Mouse (Mus musculus) brain, embryonic 14.5 days (tissue): ENCODE data around the gene Dner.

Source experiments
- CTCF ChIP-seq: fragments of 200-500 bp; IDR thresholded peaks from 2 replicates; pipeline ENCODE4 v1.5.1; 2012; ENCODE audit warnings: inconsistent platforms, mild to moderate bottlenecking, moderate library complexity, borderline replicate concordance; ENCODE audit not compliant: insufficient read depth, insufficient read length; ENCODE audit errors: extremely low read depth
- POLR2A ChIP-seq: fragments of 200-500 bp; IDR thresholded peaks from 2 replicates; pipeline ENCODE4 v1.6.1; 2012; ENCODE audit warnings: mild to moderate bottlenecking, inconsistent platforms, borderline replicate concordance; ENCODE audit not compliant: poor library complexity, insufficient read depth, insufficient read length, severe bottlenecking; ENCODE audit errors: extremely low read depth

GRCm38 (mm10) chr1:84628244-84628643, 67.8 kb downstream of the Dner start:
- TF ChIP-seq CTCF = no peak
- TF ChIP-seq POLR2A = no peak
